14 mouse cellular contexts compared by ENCODE assay signal in the genomic region with DNA sequence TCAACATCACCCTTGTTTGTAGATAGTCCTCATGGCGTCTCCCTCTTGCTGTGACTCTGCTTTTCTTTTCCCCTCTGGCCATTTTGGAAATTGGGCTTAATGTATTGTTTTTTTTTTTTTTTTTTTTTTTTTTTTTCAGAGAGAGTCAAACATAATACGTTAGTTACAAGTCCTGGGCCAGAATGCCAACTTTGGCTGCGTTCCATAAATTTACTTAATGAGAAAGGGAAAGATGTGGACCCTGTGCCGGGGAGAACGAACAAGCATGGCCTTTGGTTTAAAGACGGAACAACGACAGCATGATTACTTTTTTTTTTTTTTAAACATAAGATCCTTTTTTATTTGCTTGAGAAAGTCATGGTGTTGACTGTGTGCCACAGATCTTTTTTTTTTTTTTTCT. TPM values are rescaled to one million over a fixed set of nuclear protein-coding genes. Genes with fewer than 3 reads are reported as not detected.
"Had no signal": no experiment of that assay in that cellular context is flagged by ENCODE, and none has a peak within 500 bp of the region (broad histone marks: within the 10 kb centered on the region; RNA-seq: fewer than 3 reads in every experiment).

No protein-coding gene starts in this region.

- H3K9ac ChIP-seq: limb, embryonic 15.5 days; liver, embryonic 12.5 days; lung, embryonic 15.5 days; midbrain, embryonic 12.5 days; neural tube, embryonic 13.5 days had no signal

- H3K4me1 ChIP-seq: liver, embryonic 12.5 days; lung, embryonic 15.5 days had no signal

- H3K27me3 ChIP-seq: limb, embryonic 15.5 days; liver, embryonic 12.5 days; lung, embryonic 15.5 days; midbrain, embryonic 12.5 days; neural tube, embryonic 13.5 days had no signal

- DNase-seq: left cerebral cortex, postnatal 4 days; retina, postnatal 1 day; right cerebral cortex, postnatal 4 days; spleen, adult 18-20 months; thymus, adult 18-20 months; thymus, postnatal 14 days had no signal

- H3K9me3 ChIP-seq: limb, embryonic 15.5 days; liver, embryonic 12.5 days; lung, embryonic 15.5 days; midbrain, embryonic 12.5 days; neural tube, embryonic 13.5 days had no signal

- H3K4me2 ChIP-seq: limb, embryonic 15.5 days; liver, embryonic 12.5 days; lung, embryonic 15.5 days; midbrain, embryonic 12.5 days; neural tube, embryonic 13.5 days had no signal

- H3K27ac ChIP-seq: limb, embryonic 15.5 days; liver, embryonic 12.5 days; lung, embryonic 15.5 days; midbrain, embryonic 12.5 days; neural tube, embryonic 13.5 days had no signal

- ATAC-seq: liver, embryonic 12.5 days; midbrain, embryonic 16.5 days had no signal

- H3K4me3 ChIP-seq: limb, embryonic 15.5 days; liver, embryonic 12.5 days; lung, embryonic 15.5 days; midbrain, embryonic 12.5 days; neural tube, embryonic 13.5 days had no signal

- H3K36me3 ChIP-seq: limb, embryonic 15.5 days; liver, embryonic 12.5 days; lung, embryonic 15.5 days; midbrain, embryonic 12.5 days; neural tube, embryonic 13.5 days had no signal

RNA-seq across cellular contexts. Expression of a gene that starts 13.6 kb away (rescaled TPM):
- total RNA-seq: megakaryocyte-erythroid progenitor cell, adult 5-6 weeks had no signal
- polyA plus RNA-seq: large intestine, adult 2 months; lung, embryonic 15.5 days had no signal
